Mouse (Mus musculus) C2C12 (cell line): ENCODE results near the gene Wdr73. TPM values are rescaled to one million over a fixed set of nuclear protein-coding genes. Genes with fewer than 3 reads are reported as not detected.

Experiments used
- H3K27me3 ChIP-seq: one replicate; pipeline ENCODE4 v1.6.1; 2011; ENCODE audit not compliant: control insufficient read depth, insufficient read depth, insufficient read length
- H3K36me3 ChIP-seq: one replicate; pipeline ENCODE4 v1.6.1; 2011; ENCODE audit not compliant: control insufficient read depth, insufficient read depth
- H3K4me3 ChIP-seq: one replicate; pipeline ENCODE4 v1.5.1; 2011; ENCODE audit warnings: mild to moderate bottlenecking, control low read depth; ENCODE audit not compliant: poor library complexity, insufficient read depth, severe bottlenecking
- H3K79me2 ChIP-seq: one replicate; pipeline ENCODE4 v1.6.1; 2011; ENCODE audit not compliant: control insufficient read depth, insufficient read depth
- H3K79me3 ChIP-seq: one replicate; pipeline ENCODE4 v1.6.1; 2011; ENCODE audit warnings: low read depth, control low read depth
- H3ac ChIP-seq: one replicate; pipeline ENCODE3; 2011; ENCODE audit warnings: low read depth; ENCODE audit not compliant: control insufficient read depth, insufficient read length
- CEBPB ChIP-seq: IDR thresholded peaks from one replicate; pipeline ENCODE4 v1.6.1; 2011; ENCODE audit warnings: low read depth, mild to moderate bottlenecking, control low read depth, moderate library complexity
- CTCF ChIP-seq: IDR thresholded peaks from one replicate; pipeline ENCODE4 v1.5.1; 2011; ENCODE audit not compliant: control insufficient read depth, insufficient read depth, insufficient read length
- FOSL1 ChIP-seq: IDR thresholded peaks from one replicate; pipeline ENCODE4 v1.8.0; 2011; ENCODE audit warnings: mild to moderate bottlenecking, low read length; ENCODE audit not compliant: poor library complexity, insufficient read depth, severe bottlenecking
- MAX ChIP-seq: IDR thresholded peaks from one replicate; pipeline ENCODE4 v1.6.1; 2011; ENCODE audit warnings: mild to moderate bottlenecking, control low read depth
- MYOD1 ChIP-seq: IDR thresholded peaks from one replicate; pipeline ENCODE4 v1.6.1; 2011; ENCODE audit warnings: low read depth; ENCODE audit not compliant: control insufficient read depth, insufficient read length
- MYOG ChIP-seq: IDR thresholded peaks from one replicate; pipeline ENCODE4 v1.6.1; 2011; ENCODE audit not compliant: control insufficient read depth, insufficient read length; ENCODE audit errors: extremely low read depth
- USF1 ChIP-seq: IDR thresholded peaks from one replicate; pipeline ENCODE4 v1.6.1; 2011; ENCODE audit warnings: low read depth, mild to moderate bottlenecking, control low read depth, moderate library complexity
- polyA plus RNA-seq: library from polyadenylated mRNA; unstranded; fragments of >200 nt; fragmentation: generic; extraction: Trizol; gene quantifications from one replicate; pipeline ENCODE4 v1.2.1, GENCODE M21; 2012; ENCODE audit warnings: missing spikeins

Wdr73 gene
- polyA plus RNA-seq, 1 experiment = 18.1 TPM

DNA sequence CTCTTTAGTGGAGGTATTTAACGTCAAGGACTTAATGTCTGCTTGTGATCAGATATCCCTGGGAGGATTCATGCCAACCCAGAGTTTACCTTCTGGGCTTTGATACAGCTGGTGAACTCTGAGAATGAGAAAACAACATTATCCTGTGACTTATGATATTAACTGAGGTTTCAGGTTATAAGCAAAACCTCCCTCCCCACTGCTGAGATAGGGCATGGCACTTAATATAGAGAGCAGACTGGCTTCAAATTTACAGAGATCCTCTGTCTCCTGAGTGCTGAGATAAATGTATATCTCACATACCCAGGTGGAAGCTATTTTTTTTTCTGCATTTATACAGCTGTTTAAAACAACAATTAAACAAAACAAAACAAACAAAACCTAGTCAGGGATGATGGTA lies 31.7 kb upstream of the Wdr73 start:
- H3K79me3 ChIP-seq = peaks cover 14% of the 10 kb centered on the region
- H3K79me2 ChIP-seq = peaks cover 54% of the 10 kb centered on the region
- H3K4me3 ChIP-seq = no peak overlapping the region
- TF ChIP-seq MAX (no peak), MYOD1 (no peak), USF1 (no peak), FOSL1 (no peak), CTCF (no peak), CEBPB (no peak), MYOG (no peak)
- H3K27me3 ChIP-seq = no peaks in the 10 kb centered on the region
- no peak overlapping the region for H3ac ChIP-seq
- H3K36me3 ChIP-seq = peaks cover 17% of the 10 kb centered on the region

- peaks cover 17% of the 10 kb centered on the region for H3K36me3 ChIP-seq
- H3ac ChIP-seq = no peak overlapping the region
- no peaks in the 10 kb centered on the region for H3K27me3 ChIP-seq
- H3K4me3 ChIP-seq = no peak overlapping the region
- H3K79me3 ChIP-seq = peaks cover 11% of the 10 kb centered on the region
- peaks cover 51% of the 10 kb centered on the region for H3K79me2 ChIP-seq
- no peak for TF ChIP-seq CEBPB
- TF ChIP-seq CTCF = no peak
- no peak for TF ChIP-seq MYOD1
- no peak for TF ChIP-seq MYOG
- TF ChIP-seq MAX = no peak
- no peak for TF ChIP-seq USF1
- no peak for TF ChIP-seq FOSL1
Observed at GRCm38 (mm10) chr7:80931618-80932207, 30.6 kb upstream of the Wdr73 start.

GRCm38 (mm10) chr7:80923165-80923564 lies 22.1 kb upstream of the Wdr73 start:
- Histone ChIP-seq H3K27me3 (no peaks in the 10 kb centered on the region), H3K36me3 (peaks cover 40% of the 10 kb centered on the region), H3K79me2 (no peaks in the 10 kb centered on the region), H3K4me3 (no peak overlapping the region), H3ac (no peak overlapping the region), H3K79me3 (no peaks in the 10 kb centered on the region)
- TF ChIP-seq MYOD1 (no peak), MYOG (no peak), CEBPB (no peak), MAX (no peak), CTCF (no peak), FOSL1 (no peak), USF1 (no peak)

- H3K79me3 ChIP-seq = no peaks in the 10 kb centered on the region
- no peaks in the 10 kb centered on the region for H3K27me3 ChIP-seq
- no peak for TF ChIP-seq MYOG
- no peak for TF ChIP-seq CTCF
- TF ChIP-seq USF1 = no peak
- no peak for TF ChIP-seq CEBPB
- no peak for TF ChIP-seq FOSL1
- no peak overlapping the region for H3K4me3 ChIP-seq
- H3ac ChIP-seq = no peak overlapping the region
- no peaks in the 10 kb centered on the region for H3K79me2 ChIP-seq
- peaks cover 26% of the 10 kb centered on the region for H3K36me3 ChIP-seq
Observed at GRCm38 (mm10) chr7:80919647-80920008, 18.6 kb upstream of the Wdr73 start.

DNA sequence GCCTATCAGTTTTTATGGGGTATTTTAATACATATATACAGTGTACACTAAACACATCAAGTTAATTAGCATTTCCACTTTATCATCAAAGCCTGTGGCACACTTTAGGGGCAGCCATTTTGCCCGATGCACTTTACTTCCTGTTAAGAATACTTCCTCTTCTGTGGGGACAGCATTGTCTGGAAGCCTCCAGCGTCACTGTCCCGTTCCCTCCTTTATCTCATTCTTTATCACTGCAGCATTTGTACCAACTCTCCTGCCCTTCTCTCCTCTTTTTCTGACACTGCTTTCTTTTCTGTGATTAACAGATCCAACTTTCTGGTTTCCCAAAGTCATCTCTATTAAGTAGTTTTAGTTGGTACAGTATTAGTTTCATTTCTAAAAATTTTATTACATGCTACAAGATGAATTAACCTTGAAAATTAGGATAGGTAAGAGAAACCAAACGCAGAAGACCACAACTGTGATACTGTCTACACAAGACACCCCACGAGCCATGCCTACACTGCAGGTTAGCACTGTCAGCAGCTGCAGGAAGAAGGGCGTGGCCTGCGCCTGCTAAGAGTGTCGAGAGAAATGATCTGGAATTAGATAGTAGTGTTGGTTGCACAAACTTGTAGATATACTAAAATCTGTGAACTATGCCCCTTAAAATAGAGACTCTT lies 18.0 kb upstream of the Wdr73 start:
- no peaks in the 10 kb centered on the region for H3K79me3 ChIP-seq
- H3K4me3 ChIP-seq = no peak overlapping the region
- no peak overlapping the region for H3ac ChIP-seq
- no peaks in the 10 kb centered on the region for H3K79me2 ChIP-seq
- no peak for TF ChIP-seq MYOD1
- TF ChIP-seq FOSL1 = no peak
- no peak for TF ChIP-seq MAX
- no peak for TF ChIP-seq MYOG
- no peaks in the 10 kb centered on the region for H3K27me3 ChIP-seq
- peaks cover 28% of the 10 kb centered on the region for H3K36me3 ChIP-seq

- no peak for TF ChIP-seq USF1
- TF ChIP-seq MAX = no peak
- TF ChIP-seq MYOG = no peak
- no peak for TF ChIP-seq CTCF
- TF ChIP-seq FOSL1 = no peak
- no peak for TF ChIP-seq MYOD1
- no peak for TF ChIP-seq CEBPB
- Histone ChIP-seq H3ac (no peak overlapping the region), H3K36me3 (peaks cover 37% of the 10 kb centered on the region), H3K27me3 (no peaks in the 10 kb centered on the region), H3K4me3 (no peak overlapping the region), H3K79me2 (no peaks in the 10 kb centered on the region), H3K79me3 (no peaks in the 10 kb centered on the region)
Observed at GRCm38 (mm10) chr7:80917916-80918465, 16.9 kb upstream of the Wdr73 start.
